Mouse (Mus musculus) thymus, adult 2 months (tissue): ENCODE results near the gene Csf3r.

Source experiments
- CTCF ChIP-seq: fragments of 200-500 bp; IDR thresholded peaks from 2 replicates; pipeline ENCODE4 v1.5.1; 2012; ENCODE audit warnings: mild to moderate bottlenecking, control low read depth, low read length, moderate library complexity, borderline replicate concordance; ENCODE audit not compliant: control insufficient read depth, poor library complexity, insufficient read depth; ENCODE audit errors: extremely low read depth
- POLR2A ChIP-seq: fragments of 200-500 bp; IDR thresholded peaks from 2 replicates; pipeline ENCODE4 v1.6.1; 2012; ENCODE audit warnings: mild to moderate bottlenecking, low read length, control low read depth, moderate library complexity; ENCODE audit not compliant: control insufficient read depth, poor library complexity, insufficient read depth; ENCODE audit errors: extremely low read depth

DNA sequence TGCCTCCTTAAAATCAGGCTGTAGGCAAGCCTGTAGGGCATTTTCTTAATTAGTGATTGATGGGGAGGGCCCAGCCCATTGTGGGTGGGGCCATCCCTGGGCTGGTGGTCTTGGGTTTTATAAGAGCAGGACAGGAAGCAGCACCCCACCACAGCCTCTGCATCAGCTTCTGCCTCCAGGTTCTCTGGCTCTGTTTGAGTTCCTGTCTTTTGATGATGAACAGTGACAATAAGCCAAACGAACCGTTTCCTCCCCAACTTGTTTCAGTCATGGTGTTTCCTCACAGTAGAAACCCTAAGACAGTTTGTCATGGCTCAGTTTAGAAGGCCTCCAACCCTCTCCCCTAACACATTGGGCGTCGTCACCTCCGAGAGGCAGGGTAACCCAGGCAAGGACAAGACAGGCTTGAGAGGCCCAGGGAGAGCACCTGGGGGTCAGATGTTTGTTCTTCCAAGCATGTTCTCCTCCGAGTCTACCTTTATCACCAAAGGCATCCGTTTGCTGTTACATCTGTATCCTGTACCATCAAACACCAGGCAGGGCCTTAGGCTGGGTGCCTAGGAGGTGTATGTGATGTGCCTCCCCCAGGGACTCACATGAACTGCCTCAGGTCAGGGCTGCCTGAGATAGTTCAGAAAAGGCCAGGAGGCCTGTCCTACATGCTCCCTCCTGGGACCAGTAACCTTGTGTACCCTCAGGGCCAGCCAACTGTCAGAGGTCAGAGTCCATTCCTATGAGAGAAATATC lies 65.9 kb downstream of the Csf3r start:
- TF ChIP-seq CTCF (no peak), POLR2A (0 out of 2 replicates have a peak, but pooled peaks have one; percentile 21)
